Mouse (Mus musculus) E14TG2a.4 (cell line): ENCODE results near the gene Stk33.

Source experiments
- CTCF ChIP-seq: conservative IDR thresholded peaks from 2 replicates; pipeline ENCODE4 v1.5.1; 2014; ENCODE audit warnings: low read length
- NANOG ChIP-seq: IDR thresholded peaks from 2 replicates; pipeline ENCODE4 v1.6.1; 2014; ENCODE audit warnings: borderline replicate concordance, low read length, mixed read lengths
- POU5F1 ChIP-seq: IDR thresholded peaks from 2 replicates; pipeline ENCODE4 v1.6.1; 2014; ENCODE audit warnings: low read length, borderline replicate concordance

- TF ChIP-seq CTCF (no peak), NANOG (no peak), POU5F1 (no peak)
Measured at GRCm38 (mm10) chr7:109477926-109478325, 39.0 kb upstream of the Stk33 start.
